10 mouse cellular contexts compared by ENCODE assay signal in the genomic region with DNA sequence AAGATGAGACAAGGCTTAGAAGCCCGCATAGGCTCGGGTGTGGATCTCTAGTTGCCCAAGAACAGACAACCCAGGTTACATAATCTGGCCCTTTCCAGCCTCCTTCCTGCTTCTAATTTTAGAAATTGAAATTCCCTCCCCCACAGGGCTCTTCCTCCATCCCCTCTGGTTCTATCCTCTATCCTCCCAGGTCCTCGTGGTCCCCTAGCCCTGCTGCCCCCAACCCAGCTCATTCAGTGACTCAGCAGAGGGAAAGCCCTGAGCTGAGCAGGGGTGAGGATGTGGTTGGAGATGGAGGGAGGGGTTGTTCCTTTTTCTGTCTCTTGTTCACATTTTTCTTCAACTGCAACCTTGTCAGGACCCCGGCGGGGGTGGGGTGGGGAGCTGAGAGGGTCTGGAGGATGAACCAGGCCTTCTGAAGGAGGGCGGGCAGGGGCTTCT. TPM values are rescaled to one million over a fixed set of nuclear protein-coding genes. Genes with fewer than 3 reads are reported as not detected.
DNase-seq lines count a peak whose midpoint lies in the region; ATAC-seq and TF ChIP-seq lines count a peak whose summit lies in the region.
"Had no signal": no experiment of that assay in that cellular context is flagged by ENCODE, and none has a peak within 500 bp of the region (broad histone marks: within the 10 kb centered on the region; RNA-seq: fewer than 3 reads in every experiment).

No protein-coding gene starts in this region.

- H3K27me3 ChIP-seq in stomach, embryonic 15.5 days (replicated peaks), result no peaks in the 10 kb centered on the region
- H3K27me3 ChIP-seq in stomach, postnatal 0 days (ENCODE audit: control insufficient read depth, insufficient read depth, low read length), result no peaks in the 10 kb centered on the region
- H3K27me3 ChIP-seq in liver, embryonic 15.5 days, result 0 out of 2 replicates have a peak, but pooled peaks cover 3% of the 10 kb centered on the region
- H3K27me3 ChIP-seq in midbrain, postnatal 0 days (ENCODE audit: insufficient read depth, low read length), result no peaks in the 10 kb centered on the region
- H3K27me3 ChIP-seq in neural tube, embryonic 15.5 days (replicated peaks), result no peaks in the 10 kb centered on the region

- no peak for TF ChIP-seq CTCF in stomach, postnatal 0 days (IDR thresholded peaks at IDR 0.05; ENCODE audit: low read depth)
- TF ChIP-seq CTCF in midbrain, postnatal 0 days (IDR thresholded peaks at IDR 0.05), result no peak

- 65% methylated on average over 6 of the region's 6 CpGs for WGBS in stomach, embryonic 15.5 days
- whole genome bisulfite sequencing in stomach, postnatal 0 days, result 62% methylated on average over 6 of the region's 6 CpGs
- 11% methylated on average over 6 of the region's 6 CpGs for WGBS in liver, embryonic 15.5 days (ENCODE audit: insufficient replicate concordance)
- 90% methylated on average over 6 of the region's 6 CpGs for WGBS in midbrain, postnatal 0 days
- 91% methylated on average over 6 of the region's 6 CpGs for WGBS in neural tube, embryonic 15.5 days

- H3K4me1 ChIP-seq in stomach, embryonic 15.5 days, result peaks cover 7% of the 10 kb centered on the region; the same call in 1 of the 2 replicates
- no peaks in the 10 kb centered on the region for H3K4me1 ChIP-seq in stomach, postnatal 0 days (replicated peaks; ENCODE audit: control insufficient read depth, insufficient read depth)
- peaks cover 44% of the 10 kb centered on the region for H3K4me1 ChIP-seq in liver, embryonic 15.5 days (replicated peaks)
- no peaks in the 10 kb centered on the region for H3K4me1 ChIP-seq in midbrain, postnatal 0 days (ENCODE audit: insufficient read depth, low read length)
- H3K4me1 ChIP-seq in neural tube, embryonic 15.5 days, result no peaks in the 10 kb centered on the region

- no peak overlapping the region for H3K4me3 ChIP-seq in stomach, embryonic 15.5 days (replicated peaks)
- H3K4me3 ChIP-seq in stomach, postnatal 0 days (ENCODE audit: low read depth, low read length), result no peak overlapping the region
- H3K4me3 ChIP-seq in liver, embryonic 15.5 days (replicated peaks), result no peak overlapping the region
- H3K4me3 ChIP-seq in midbrain, postnatal 0 days (ENCODE audit: low read depth, low read length), result no peak overlapping the region
- no peak overlapping the region for H3K4me3 ChIP-seq in neural tube, embryonic 15.5 days (replicated peaks)

- H3K27ac ChIP-seq in stomach, embryonic 15.5 days, result 0 out of 2 replicates have a peak overlapping the region, but pooled peaks have one; percentile 73
- H3K27ac ChIP-seq in stomach, postnatal 0 days (replicated peaks), result no peak overlapping the region
- H3K27ac ChIP-seq in liver, embryonic 15.5 days (replicated peaks), result peak overlapping the region; percentile 61
- H3K27ac ChIP-seq in midbrain, postnatal 0 days (ENCODE audit: low read depth, low read length), result no peak overlapping the region
- no peak overlapping the region for H3K27ac ChIP-seq in neural tube, embryonic 15.5 days (replicated peaks)

- no peak for TF ChIP-seq EP300 in stomach, postnatal 0 days (optimal IDR thresholded peaks at IDR 0.05)

- peak; percentile 51 to 77 for DNase-seq in heart, adult 9 months (ENCODE audit: low spot score in 2 of 2)
- no peak for DNase-seq in heart, postnatal 14 days
- no peak for DNase-seq in stomach, postnatal 0 days (ENCODE audit: low spot score)
- no peak for DNase-seq in midbrain, postnatal 0 days (ENCODE audit: low spot score)
- DNase-seq in adrenal gland, postnatal 25 days, result no peak
- DNase-seq: cerebellum, adult 9-11 months had no signal

- H3K9me3 ChIP-seq in stomach, embryonic 15.5 days, result no peaks in the 10 kb centered on the region
- H3K9me3 ChIP-seq in stomach, postnatal 0 days (ENCODE audit: control insufficient read depth, low read length), result no peaks in the 10 kb centered on the region
- no peaks in the 10 kb centered on the region for H3K9me3 ChIP-seq in liver, embryonic 15.5 days (replicated peaks)
- H3K9me3 ChIP-seq in midbrain, postnatal 0 days (ENCODE audit: low read length), result no peaks in the 10 kb centered on the region
- no peaks in the 10 kb centered on the region for H3K9me3 ChIP-seq in neural tube, embryonic 15.5 days (replicated peaks)

- H3K36me3 ChIP-seq in stomach, embryonic 15.5 days, result peaks cover 12% of the 10 kb centered on the region; the same call in 1 of the 2 replicates
- H3K36me3 ChIP-seq in stomach, postnatal 0 days (ENCODE audit: control insufficient read depth, insufficient read depth, low read length), result no peaks in the 10 kb centered on the region
- H3K36me3 ChIP-seq in liver, embryonic 15.5 days (replicated peaks), result peaks cover 13% of the 10 kb centered on the region; the same call in 1 of the 2 replicates
- peaks cover 21% of the 10 kb centered on the region for H3K36me3 ChIP-seq in midbrain, postnatal 0 days (ENCODE audit: insufficient read depth, low read length)
- peaks cover 17% of the 10 kb centered on the region for H3K36me3 ChIP-seq in neural tube, embryonic 15.5 days

- intact Hi-C loops in heart, postnatal 14 days (cut with DNase I), result loop anchor here (2.0 kb wide), 2 partner anchors 17 to 23 kb away; a partner anchor contains a TSS

- no peak overlapping the region for H3K4me2 ChIP-seq in stomach, embryonic 15.5 days
- no peak overlapping the region for H3K4me2 ChIP-seq in stomach, postnatal 0 days (replicated peaks; ENCODE audit: low read depth)
- H3K4me2 ChIP-seq in liver, embryonic 15.5 days, result no peak overlapping the region
- no peak overlapping the region for H3K4me2 ChIP-seq in midbrain, postnatal 0 days (ENCODE audit: low read depth, low read length, poor library complexity, severe bottlenecking)
- H3K4me2 ChIP-seq in neural tube, embryonic 15.5 days, result no peak overlapping the region

- ATAC-seq in stomach, embryonic 15.5 days (ENCODE audit: insufficient read depth, low FRiP score, low read depth), result no peak
- ATAC-seq in stomach, postnatal 0 days (ENCODE audit: low FRiP score, low TSS enrichment), result no peak
- no peak for ATAC-seq in liver, embryonic 15.5 days (ENCODE audit: insufficient read depth)
- ATAC-seq in midbrain, postnatal 0 days (ENCODE audit: low FRiP score), result no peak
- ATAC-seq in neural tube, embryonic 15.5 days (ENCODE audit: low FRiP score), result no peak

- H3K9ac ChIP-seq in stomach, embryonic 15.5 days, result no peak overlapping the region
- no peak overlapping the region for H3K9ac ChIP-seq in stomach, postnatal 0 days (ENCODE audit: low read length)
- no peak overlapping the region for H3K9ac ChIP-seq in liver, embryonic 15.5 days
- no peak overlapping the region for H3K9ac ChIP-seq in midbrain, postnatal 0 days (replicated peaks; ENCODE audit: low read length, poor library complexity, severe bottlenecking)
- H3K9ac ChIP-seq in neural tube, embryonic 15.5 days (replicated peaks), result no peak overlapping the region

RNA-seq across cellular contexts. Expression of a gene that starts 1.0 kb away (rescaled TPM):
- total RNA-seq in heart, postnatal 14 days (2021), result under 1 TPM in 1 of 2 experiments, not detected in 1; 0.71 TPM
- 0.86 TPM in 1 of 2 replicates, not detected in the other for polyA plus RNA-seq in stomach, embryonic 15.5 days (2015; fragmentation: Nextera tagmentation; extraction: Ambion mirVana)
- polyA plus RNA-seq in stomach, postnatal 0 days (2015; fragmentation: Nextera tagmentation; extraction: Ambion mirVana), result 0.27 and 0.33 TPM in 2 replicates
- 0.24 TPM in 1 of 2 replicates, not detected in the other for polyA plus RNA-seq in liver, embryonic 15.5 days (2015; fragmentation: Nextera tagmentation; extraction: Ambion mirVana)
- total RNA-seq in midbrain, postnatal 0 days (2014; rRNA removed), result not detected in 2 replicates
- 0.33 TPM in 1 of 2 replicates, not detected in the other for polyA plus RNA-seq in midbrain, postnatal 0 days (2015; fragmentation: Nextera tagmentation; extraction: Ambion mirVana)
- total RNA-seq in adrenal gland, postnatal 25 days (2021), result not detected in 2 replicates
- 0.40 TPM in 1 of 2 replicates, not detected in the other for polyA plus RNA-seq in neural tube, embryonic 15.5 days (2015; fragmentation: Nextera tagmentation; extraction: Ambion mirVana)
- total RNA-seq: left cerebral cortex, postnatal 36 days had no signal

RNA-seq across cellular contexts. Expression of a gene that starts 13.8 kb away (rescaled TPM):
- total RNA-seq in heart, postnatal 14 days (2021), result 1 to 10 TPM; 4.1 to 4.4 TPM
- 5.1 and 5.9 TPM in 2 replicates for polyA plus RNA-seq in stomach, embryonic 15.5 days (2015; fragmentation: Nextera tagmentation; extraction: Ambion mirVana)
- 3.0 and 3.6 TPM in 2 replicates for polyA plus RNA-seq in stomach, postnatal 0 days (2015; fragmentation: Nextera tagmentation; extraction: Ambion mirVana)
- polyA plus RNA-seq in liver, embryonic 15.5 days (2015; fragmentation: Nextera tagmentation; extraction: Ambion mirVana), result 0.58 and 0.63 TPM in 2 replicates
- total RNA-seq in midbrain, postnatal 0 days (2014; rRNA removed), result 109 and 117 TPM in 2 replicates
- polyA plus RNA-seq in midbrain, postnatal 0 days (2015; fragmentation: Nextera tagmentation; extraction: Ambion mirVana), result 210 and 232 TPM in 2 replicates
- total RNA-seq in adrenal gland, postnatal 25 days (2021), result 8.0 and 8.4 TPM in 2 replicates
- 116 and 126 TPM in 2 replicates for polyA plus RNA-seq in neural tube, embryonic 15.5 days (2015; fragmentation: Nextera tagmentation; extraction: Ambion mirVana)

RNA-seq across cellular contexts. Expression of a gene that starts 14.5 kb away (rescaled TPM):
- total RNA-seq in heart, postnatal 14 days (2021), result under 1 TPM in 1 of 2 experiments, not detected in 1; 0.20 TPM
- 0.77 and 0.83 TPM in 2 replicates for polyA plus RNA-seq in stomach, embryonic 15.5 days (2015; fragmentation: Nextera tagmentation; extraction: Ambion mirVana)
- polyA plus RNA-seq in stomach, postnatal 0 days (2015; fragmentation: Nextera tagmentation; extraction: Ambion mirVana), result 0.11 and 0.16 TPM in 2 replicates
- polyA plus RNA-seq in liver, embryonic 15.5 days (2015; fragmentation: Nextera tagmentation; extraction: Ambion mirVana), result 0.06 TPM in 1 of 2 replicates, not detected in the other
- 0.49 and 1.2 TPM in 2 replicates for total RNA-seq in midbrain, postnatal 0 days (2014; rRNA removed)
- polyA plus RNA-seq in midbrain, postnatal 0 days (2015; fragmentation: Nextera tagmentation; extraction: Ambion mirVana), result 0.98 and 1.2 TPM in 2 replicates
- 0.30 TPM in 1 of 2 replicates, not detected in the other for total RNA-seq in adrenal gland, postnatal 25 days (2021)
- polyA plus RNA-seq in neural tube, embryonic 15.5 days (2015; fragmentation: Nextera tagmentation; extraction: Ambion mirVana), result 0.75 and 0.77 TPM in 2 replicates

RNA-seq across cellular contexts. Expression of a gene that starts 16.0 kb away (rescaled TPM):
- 10 to 100 TPM in 1 of 2 experiments, 1 to 10 TPM in 1; 8.4 to 10.4 TPM for total RNA-seq in heart, postnatal 14 days (2021)
- polyA plus RNA-seq in stomach, embryonic 15.5 days (2015; fragmentation: Nextera tagmentation; extraction: Ambion mirVana), result 12.5 and 14.1 TPM in 2 replicates
- 7.4 and 7.5 TPM in 2 replicates for polyA plus RNA-seq in stomach, postnatal 0 days (2015; fragmentation: Nextera tagmentation; extraction: Ambion mirVana)
- polyA plus RNA-seq in liver, embryonic 15.5 days (2015; fragmentation: Nextera tagmentation; extraction: Ambion mirVana), result 3.2 and 3.6 TPM in 2 replicates
- 17.0 and 18.5 TPM in 2 replicates for total RNA-seq in midbrain, postnatal 0 days (2014; rRNA removed)
- polyA plus RNA-seq in midbrain, postnatal 0 days (2015; fragmentation: Nextera tagmentation; extraction: Ambion mirVana), result 11.2 and 12.3 TPM in 2 replicates
- total RNA-seq in adrenal gland, postnatal 25 days (2021), result 18.3 and 24.1 TPM in 2 replicates
- 11.2 and 12.1 TPM in 2 replicates for polyA plus RNA-seq in neural tube, embryonic 15.5 days (2015; fragmentation: Nextera tagmentation; extraction: Ambion mirVana)

RNA-seq across cellular contexts. Expression of a gene that starts 17.8 kb away (rescaled TPM):
- total RNA-seq in heart, postnatal 14 days (2021), result under 1 TPM; 0.29 to 0.39 TPM
- polyA plus RNA-seq in stomach, embryonic 15.5 days (2015; fragmentation: Nextera tagmentation; extraction: Ambion mirVana), result 0.18 and 0.28 TPM in 2 replicates
- 0.32 and 0.40 TPM in 2 replicates for polyA plus RNA-seq in stomach, postnatal 0 days (2015; fragmentation: Nextera tagmentation; extraction: Ambion mirVana)
- 0.31 and 0.36 TPM in 2 replicates for polyA plus RNA-seq in liver, embryonic 15.5 days (2015; fragmentation: Nextera tagmentation; extraction: Ambion mirVana)
- not detected in 2 replicates for total RNA-seq in midbrain, postnatal 0 days (2014; rRNA removed)
- 0.09 TPM in 1 of 2 replicates, not detected in the other for polyA plus RNA-seq in midbrain, postnatal 0 days (2015; fragmentation: Nextera tagmentation; extraction: Ambion mirVana)
- 0.58 and 0.76 TPM in 2 replicates for total RNA-seq in adrenal gland, postnatal 25 days (2021)
- polyA plus RNA-seq in neural tube, embryonic 15.5 days (2015; fragmentation: Nextera tagmentation; extraction: Ambion mirVana), result 0.09 and 0.28 TPM in 2 replicates

Comparison
In these comparisons a context has a peak if more than half of its experiments do, and no peak if none do; other contexts are left out.
1. DNase-seq: peak in heart, adult 9 months (2 of 2); none in heart, postnatal 14 days (0 of 2), stomach, postnatal 0 days (single experiment), midbrain, postnatal 0 days (single experiment) and adrenal gland, postnatal 25 days (single experiment).
2. H3K27ac ChIP-seq: peak in stomach, embryonic 15.5 days (single experiment) and liver, embryonic 15.5 days (single experiment); none in stomach, postnatal 0 days (single experiment), midbrain, postnatal 0 days (single experiment) and neural tube, embryonic 15.5 days (single experiment).
3. RNA of a gene that starts 13.8 kb away (polyA plus RNA-seq): 210 to 232 TPM in midbrain, postnatal 0 days and 116 to 126 TPM in neural tube, embryonic 15.5 days; 5.1 to 5.9 TPM in stomach, embryonic 15.5 days, 3.0 to 3.6 TPM in stomach, postnatal 0 days and 0.58 to 0.63 TPM in liver, embryonic 15.5 days; every median in the first group is over 10 times any median in the second.